Mouse (Mus musculus): ENCODE results near the gene Mapre3.

GRCm38 (mm10) chr5:30774601-30775371 is 39.7 kb upstream of the Mapre3 start:
- TF ChIP-seq POLR2A (IDR thresholded peaks at IDR 0.05; ENCODE audit: insufficient read length, low read depth) = no peak
- TF ChIP-seq POLR2AphosphoS2 (IDR thresholded peaks at IDR 0.05; ENCODE audit: insufficient read length, low read depth) = no peak
- no peak for TF ChIP-seq TCF12 (IDR thresholded peaks at IDR 0.05; ENCODE audit: insufficient read depth, poor library complexity, severe bottlenecking)
- TF ChIP-seq E2F4 (IDR thresholded peaks at IDR 0.05; ENCODE audit: insufficient read depth) = no peak
- no peak for TF ChIP-seq USF1 (IDR thresholded peaks at IDR 0.05; ENCODE audit: low read depth)
- no peak for TF ChIP-seq TCF3 (IDR thresholded peaks at IDR 0.05; ENCODE audit: insufficient read length, low read depth)
- TF ChIP-seq MAX (IDR thresholded peaks at IDR 0.05; ENCODE audit: low read depth) = no peak

Measured in myocyte (in vitro differentiated cells).